Mouse (Mus musculus): ENCODE data around the gene Smok2b. TPM values are rescaled to one million over a fixed set of nuclear protein-coding genes. Genes with fewer than 3 reads are reported as not detected.
"Not testable (repeated sequence)": the region's sequence is repeated elsewhere in the genome, so short reads cannot be mapped to it uniquely, and the experiment has no call there.

The Smok2b gene
- polyA plus RNA-seq, 1 experiment = not detected

- H3K36me3 ChIP-seq (ENCODE audit: control insufficient read depth, insufficient read depth, low read length); H3K4me3 ChIP-seq (ENCODE audit: low read depth, low read length); H3K27ac ChIP-seq (ENCODE audit: insufficient read depth, low read depth, low read length); H3K27me3 ChIP-seq (ENCODE audit: control insufficient read depth, insufficient read depth, low read length); H3K4me1 ChIP-seq (ENCODE audit: control insufficient read depth, insufficient read depth, insufficient read length, low read length): not testable (repeated sequence)
- WGBS = 88% methylated on average over 2 of the region's 3 CpGs
Observed at GRCm38 (mm10) chr17:13202453-13203107, 27.5 kb upstream of the Smok2b start.

GRCm38 (mm10) chr17:13205247-13205646 is 24.8 kb upstream of the Smok2b start:
- H3K27ac ChIP-seq (ENCODE audit: insufficient read depth, low read depth, low read length) = not testable (repeated sequence)

GRCm38 (mm10) chr17:13206491-13206890 is 23.6 kb upstream of the Smok2b start:
- 84% methylated on average over 2 of the region's 2 CpGs for WGBS
- Histone ChIP-seq H3K27ac (ENCODE audit: insufficient read depth, low read depth, low read length) (no peak overlapping the region), H3K36me3 (ENCODE audit: control insufficient read depth, insufficient read depth, low read length) (no peaks in the 10 kb centered on the region), H3K4me1 (ENCODE audit: control insufficient read depth, insufficient read depth, insufficient read length, low read length) (no peaks in the 10 kb centered on the region), H3K27me3 (ENCODE audit: control insufficient read depth, insufficient read depth, low read length) (no peaks in the 10 kb centered on the region), H3K4me3 (ENCODE audit: low read depth, low read length) (no peak overlapping the region)
- TF ChIP-seq CTCF (IDR thresholded peaks at IDR 0.05; ENCODE audit: extremely low read depth, insufficient read length, insufficient replicate concordance, low read depth, low read length) (no peak), POLR2A (IDR thresholded peaks at IDR 0.05; ENCODE audit: low read depth, low read length) (no peak)

More at GRCm38 (mm10) chr17:13205247-13205646, 24.8 kb upstream of the Smok2b start:
- H3K4me1 ChIP-seq (ENCODE audit: control insufficient read depth, insufficient read depth, insufficient read length, low read length); H3K36me3 ChIP-seq (ENCODE audit: control insufficient read depth, insufficient read depth, low read length); H3K4me3 ChIP-seq (ENCODE audit: low read depth, low read length); H3K27me3 ChIP-seq (ENCODE audit: control insufficient read depth, insufficient read depth, low read length): not testable (repeated sequence)
- WGBS = 76% methylated on average over 1 of the region's 1 CpGs

GRCm38 (mm10) chr17:13208460-13208859 is 21.6 kb upstream of the Smok2b start:
- not testable (repeated sequence) for H3K4me1 ChIP-seq (ENCODE audit: control insufficient read depth, insufficient read depth, insufficient read length, low read length); H3K4me3 ChIP-seq (ENCODE audit: low read depth, low read length); H3K36me3 ChIP-seq (ENCODE audit: control insufficient read depth, insufficient read depth, low read length); H3K27me3 ChIP-seq (ENCODE audit: control insufficient read depth, insufficient read depth, low read length); H3K27ac ChIP-seq (ENCODE audit: insufficient read depth, low read depth, low read length)

- Histone ChIP-seq H3K27ac (ENCODE audit: insufficient read depth, low read depth, low read length) (no peak overlapping the region), H3K4me3 (ENCODE audit: low read depth, low read length) (no peak overlapping the region), H3K4me1 (ENCODE audit: control insufficient read depth, insufficient read depth, insufficient read length, low read length) (no peaks in the 10 kb centered on the region), H3K36me3 (ENCODE audit: control insufficient read depth, insufficient read depth, low read length) (no peaks in the 10 kb centered on the region), H3K27me3 (ENCODE audit: control insufficient read depth, insufficient read depth, low read length) (no peaks in the 10 kb centered on the region)
- 64% methylated on average over 7 of the region's 7 CpGs for WGBS
- TF ChIP-seq POLR2A (IDR thresholded peaks at IDR 0.05; ENCODE audit: low read depth, low read length) (no peak), CTCF (IDR thresholded peaks at IDR 0.05; ENCODE audit: extremely low read depth, insufficient read length, insufficient replicate concordance, low read depth, low read length) (no peak)
Observed at GRCm38 (mm10) chr17:13212136-13212850, 17.8 kb upstream of the Smok2b start.

- TF ChIP-seq POLR2A (IDR thresholded peaks at IDR 0.05; ENCODE audit: low read depth, low read length) (no peak), CTCF (IDR thresholded peaks at IDR 0.05; ENCODE audit: extremely low read depth, insufficient read length, insufficient replicate concordance, low read depth, low read length) (no peak)
- no peak overlapping the region for H3K4me3 ChIP-seq (ENCODE audit: low read depth, low read length)
- 54% methylated on average over 4 of the region's 4 CpGs for WGBS
- H3K27ac ChIP-seq (ENCODE audit: insufficient read depth, low read depth, low read length) = no peak overlapping the region
- H3K36me3 ChIP-seq (ENCODE audit: control insufficient read depth, insufficient read depth, low read length) = no peaks in the 10 kb centered on the region
- H3K27me3 ChIP-seq (ENCODE audit: control insufficient read depth, insufficient read depth, low read length) = no peaks in the 10 kb centered on the region
- H3K4me1 ChIP-seq (ENCODE audit: control insufficient read depth, insufficient read depth, insufficient read length, low read length) = no peaks in the 10 kb centered on the region
Observed at GRCm38 (mm10) chr17:13214169-13214568, 15.9 kb upstream of the Smok2b start.

- 85% methylated on average over 2 of the region's 2 CpGs for WGBS
- H3K27me3 ChIP-seq (ENCODE audit: control insufficient read depth, insufficient read depth, low read length) = no peaks in the 10 kb centered on the region
- no peaks in the 10 kb centered on the region for H3K4me1 ChIP-seq (ENCODE audit: control insufficient read depth, insufficient read depth, insufficient read length, low read length)
- H3K27ac ChIP-seq (ENCODE audit: insufficient read depth, low read depth, low read length) = no peak overlapping the region
- no peaks in the 10 kb centered on the region for H3K36me3 ChIP-seq (ENCODE audit: control insufficient read depth, insufficient read depth, low read length)
- H3K4me3 ChIP-seq (ENCODE audit: low read depth, low read length) = no peak overlapping the region
- TF ChIP-seq CTCF (IDR thresholded peaks at IDR 0.05; ENCODE audit: extremely low read depth, insufficient read length, insufficient replicate concordance, low read depth, low read length) (no peak), POLR2A (IDR thresholded peaks at IDR 0.05; ENCODE audit: low read depth, low read length) (no peak)
Observed at GRCm38 (mm10) chr17:13215595-13215994, 14.5 kb upstream of the Smok2b start.

GRCm38 (mm10) chr17:13220888-13221287 is 9.2 kb upstream of the Smok2b start, which contains the start of gene Smok2a:
Gene Smok2a, plus strand, starts transcription at chr17:13221188.
- TF ChIP-seq CTCF (IDR thresholded peaks at IDR 0.05; ENCODE audit: extremely low read depth, insufficient read length, insufficient replicate concordance, low read depth, low read length) = no peak
- TF ChIP-seq POLR2A (IDR thresholded peaks at IDR 0.05; ENCODE audit: low read depth, low read length) = no peak
- H3K36me3 ChIP-seq (ENCODE audit: control insufficient read depth, insufficient read depth, low read length) = no peaks in the 10 kb centered on the region
- no peaks in the 10 kb centered on the region for H3K27me3 ChIP-seq (ENCODE audit: control insufficient read depth, insufficient read depth, low read length)
- H3K27ac ChIP-seq (ENCODE audit: insufficient read depth, low read depth, low read length) = no peak within 1 kb of the TSS
- H3K4me3 ChIP-seq (ENCODE audit: low read depth, low read length) = no peak within 1 kb of the TSS
- 82% methylated on average over 3 of the region's 3 CpGs for WGBS
- H3K4me1 ChIP-seq (ENCODE audit: control insufficient read depth, insufficient read depth, insufficient read length, low read length) = no peaks in the 10 kb centered on the region

GRCm38 (mm10) chr17:13221921-13222320 is 8.1 kb upstream of the Smok2b start:
- not testable (repeated sequence) for H3K4me3 ChIP-seq (ENCODE audit: low read depth, low read length); H3K27ac ChIP-seq (ENCODE audit: insufficient read depth, low read depth, low read length); H3K36me3 ChIP-seq (ENCODE audit: control insufficient read depth, insufficient read depth, low read length); H3K4me1 ChIP-seq (ENCODE audit: control insufficient read depth, insufficient read depth, insufficient read length, low read length); H3K27me3 ChIP-seq (ENCODE audit: control insufficient read depth, insufficient read depth, low read length)
- 90% methylated on average over 2 of the region's 2 CpGs for WGBS

GRCm38 (mm10) chr17:13239461-13239860 is 9.4 kb downstream of the Smok2b start:
- H3K36me3 ChIP-seq (ENCODE audit: control insufficient read depth, insufficient read depth, low read length); H3K4me1 ChIP-seq (ENCODE audit: control insufficient read depth, insufficient read depth, insufficient read length, low read length); H3K27ac ChIP-seq (ENCODE audit: insufficient read depth, low read depth, low read length); H3K27me3 ChIP-seq (ENCODE audit: control insufficient read depth, insufficient read depth, low read length); H3K4me3 ChIP-seq (ENCODE audit: low read depth, low read length): not testable (repeated sequence)
- WGBS = 85% methylated on average over 4 of the region's 4 CpGs
